8 mouse cellular contexts compared by ENCODE assay signal in genomic region chr14:26969856-26970407, GRCm38 (mm10). TPM values are rescaled to one million over a fixed set of nuclear protein-coding genes. Genes with fewer than 3 reads are reported as not detected.
A peak's percentile ranks its signal among the peaks of the same experiment; 100 is the strongest.
DNase-seq lines count a peak whose midpoint lies in the region; ATAC-seq and TF ChIP-seq lines count a peak whose summit lies in the region.

No protein-coding gene starts in this region.

- peak overlapping the region; percentile 67 for H3K4me2 ChIP-seq in forebrain, embryonic 11.5 days (ENCODE audit: low read depth, low read length, severe bottlenecking)
- H3K4me2 ChIP-seq in hindbrain, postnatal 0 days (ENCODE audit: low read depth, low read length) = peak overlapping the region; percentile 77
- H3K4me2 ChIP-seq in midbrain, embryonic 12.5 days (replicated peaks) = peak overlapping the region; percentile 61
- H3K4me2 ChIP-seq in stomach, embryonic 16.5 days (ENCODE audit: low read depth, low read length) = peak overlapping the region; percentile 68

- H3K4me1 ChIP-seq in kidney, adult 2 months (ENCODE audit: control insufficient read depth, insufficient read depth, low read length) = peaks cover 7% of the 10 kb centered on the region; the same call in 1 of the 2 replicates
- H3K4me1 ChIP-seq in brown adipose tissue, adult 24 weeks (ENCODE audit: control insufficient read depth, insufficient read depth, insufficient read length, low read length) = peaks cover 6% of the 10 kb centered on the region; the same call in 1 of the 2 replicates
- no peaks in the 10 kb centered on the region for H3K4me1 ChIP-seq in forebrain, embryonic 11.5 days (replicated peaks; ENCODE audit: control insufficient read depth, insufficient read depth, low read length)
- H3K4me1 ChIP-seq in hindbrain, postnatal 0 days (ENCODE audit: insufficient read depth, low read length) = peaks cover 5% of the 10 kb centered on the region; the same call in 1 of the 2 replicates
- peaks cover 9% of the 10 kb centered on the region; the same call in 1 of the 2 replicates for H3K4me1 ChIP-seq in limb, embryonic 10.5 days
- peaks cover 10% of the 10 kb centered on the region for H3K4me1 ChIP-seq in midbrain, embryonic 12.5 days
- H3K4me1 ChIP-seq in stomach, embryonic 16.5 days (ENCODE audit: control insufficient read depth, insufficient read depth, low read length) = peaks cover 4% of the 10 kb centered on the region; the same call in 1 of the 2 replicates

- under 1% methylated on average over 62 of the region's 62 CpGs for WGBS in kidney, adult 2 months
- WGBS in forebrain, embryonic 11.5 days = under 1% methylated on average over 40 of the region's 62 CpGs
- WGBS in hindbrain, postnatal 0 days = 1% methylated on average over 56 of the region's 62 CpGs
- WGBS in limb, embryonic 10.5 days = under 1% methylated on average over 62 of the region's 62 CpGs
- under 1% methylated on average over 62 of the region's 62 CpGs for WGBS in midbrain, embryonic 12.5 days
- under 1% methylated on average over 62 of the region's 62 CpGs for WGBS in stomach, embryonic 16.5 days

- H3K9ac ChIP-seq in forebrain, embryonic 11.5 days (ENCODE audit: low read length) = peak overlapping the region; percentile 82
- peak overlapping the region; percentile 97 for H3K9ac ChIP-seq in hindbrain, postnatal 0 days (replicated peaks; ENCODE audit: low read length)
- H3K9ac ChIP-seq in midbrain, embryonic 12.5 days (replicated peaks) = peak overlapping the region; percentile 86
- peak overlapping the region; percentile 96 for H3K9ac ChIP-seq in stomach, embryonic 16.5 days (ENCODE audit: low read length)

- no peak for TF ChIP-seq CTCF in kidney, adult 2 months (conservative IDR thresholded peaks at IDR 0.05; ENCODE audit: insufficient read depth, insufficient read length, low read depth, low read length)
- TF ChIP-seq CTCF in hindbrain, postnatal 0 days (IDR thresholded peaks at IDR 0.05; ENCODE audit: low read depth) = no peak

- TF ChIP-seq POLR2A in kidney, adult 2 months (IDR thresholded peaks at IDR 0.05; ENCODE audit: low read depth, low read length) = no peak

- ATAC-seq in forebrain, embryonic 11.5 days (replicated peaks; ENCODE audit: low FRiP score) = peak; percentile 44
- peak; percentile 86 for ATAC-seq in hindbrain, postnatal 0 days
- peak; percentile 90 for ATAC-seq in midbrain, embryonic 12.5 days (ENCODE audit: low FRiP score, low read depth)
- peak; percentile 86 for ATAC-seq in stomach, embryonic 16.5 days (ENCODE audit: insufficient read depth, low FRiP score)

- DNase-seq in kidney, adult 2 months = peak; percentile 51
- no peak for DNase-seq in kidney, adult 11 months
- DNase-seq in forebrain, embryonic 11.5 days (ENCODE audit: low spot score) = peak; percentile 81
- peak; percentile 85 for DNase-seq in hindbrain, postnatal 0 days (ENCODE audit: low spot score)
- peak; percentile 78 for DNase-seq in limb, embryonic 10.5 days (ENCODE audit: low spot score)

- H3K36me3 ChIP-seq in kidney, adult 2 months (ENCODE audit: control insufficient read depth, insufficient read depth, low read length) = no peaks in the 10 kb centered on the region
- H3K36me3 ChIP-seq in forebrain, embryonic 11.5 days (ENCODE audit: control insufficient read depth, insufficient read depth, low read length) = no peaks in the 10 kb centered on the region
- H3K36me3 ChIP-seq in hindbrain, postnatal 0 days (ENCODE audit: insufficient read depth, low read length) = no peaks in the 10 kb centered on the region
- H3K36me3 ChIP-seq in limb, embryonic 10.5 days = 0 out of 2 replicates have a peak, but pooled peaks cover 2% of the 10 kb centered on the region
- H3K36me3 ChIP-seq in midbrain, embryonic 12.5 days = no peaks in the 10 kb centered on the region
- H3K36me3 ChIP-seq in stomach, embryonic 16.5 days (ENCODE audit: control insufficient read depth, insufficient read depth, low read length) = no peaks in the 10 kb centered on the region

- no peaks in the 10 kb centered on the region for H3K27me3 ChIP-seq in kidney, adult 2 months (replicated peaks; ENCODE audit: control insufficient read depth, insufficient read depth, low read length)
- H3K27me3 ChIP-seq in forebrain, embryonic 11.5 days (ENCODE audit: control insufficient read depth, insufficient read depth, low read length) = no peaks in the 10 kb centered on the region; the same call in 1 of the 2 replicates
- H3K27me3 ChIP-seq in hindbrain, postnatal 0 days (ENCODE audit: insufficient read depth, low read length) = no peaks in the 10 kb centered on the region
- H3K27me3 ChIP-seq in limb, embryonic 10.5 days (ENCODE audit: low read depth, poor library complexity, severe bottlenecking) = no peaks in the 10 kb centered on the region
- H3K27me3 ChIP-seq in midbrain, embryonic 12.5 days = no peaks in the 10 kb centered on the region
- H3K27me3 ChIP-seq in stomach, embryonic 16.5 days (ENCODE audit: control insufficient read depth, insufficient read depth, low read length) = no peaks in the 10 kb centered on the region

- H3K4me3 ChIP-seq in kidney, adult 2 months (ENCODE audit: insufficient read depth, low read depth, low read length) = peak overlapping the region; percentile 95
- peak overlapping the region; percentile 86 for H3K4me3 ChIP-seq in brown adipose tissue, adult 24 weeks (ENCODE audit: insufficient read depth, low read depth, low read length)
- H3K4me3 ChIP-seq in forebrain, embryonic 11.5 days (ENCODE audit: low read depth, low read length) = peak overlapping the region; percentile 89
- peak overlapping the region; percentile 96 for H3K4me3 ChIP-seq in hindbrain, postnatal 0 days (ENCODE audit: low read length)
- H3K4me3 ChIP-seq in limb, embryonic 10.5 days = peak overlapping the region; percentile 93
- peak overlapping the region; percentile 96 for H3K4me3 ChIP-seq in midbrain, embryonic 12.5 days
- peak overlapping the region; percentile 90 for H3K4me3 ChIP-seq in stomach, embryonic 16.5 days (replicated peaks; ENCODE audit: low read length)

- H3K27ac ChIP-seq in kidney, adult 2 months (ENCODE audit: insufficient read depth, low read depth, low read length) = peak overlapping the region; percentile 61
- peak overlapping the region; percentile 36 for H3K27ac ChIP-seq in brown adipose tissue, adult 24 weeks (replicated peaks; ENCODE audit: low read depth, low read length)
- H3K27ac ChIP-seq in forebrain, embryonic 11.5 days (ENCODE audit: low read depth, low read length) = peak overlapping the region; percentile 70
- H3K27ac ChIP-seq in hindbrain, postnatal 0 days = peak overlapping the region; percentile 97
- peak overlapping the region; percentile 93 for H3K27ac ChIP-seq in limb, embryonic 10.5 days
- peak overlapping the region; percentile 93 for H3K27ac ChIP-seq in midbrain, embryonic 12.5 days (replicated peaks)
- peak overlapping the region; percentile 88 for H3K27ac ChIP-seq in stomach, embryonic 16.5 days (ENCODE audit: low read length)

- H3K9me3 ChIP-seq in forebrain, embryonic 11.5 days (ENCODE audit: control insufficient read depth, low read length) = no peaks in the 10 kb centered on the region
- no peaks in the 10 kb centered on the region for H3K9me3 ChIP-seq in hindbrain, postnatal 0 days (ENCODE audit: low read length)
- no peaks in the 10 kb centered on the region for H3K9me3 ChIP-seq in limb, embryonic 10.5 days (replicated peaks)
- no peaks in the 10 kb centered on the region for H3K9me3 ChIP-seq in midbrain, embryonic 12.5 days
- no peaks in the 10 kb centered on the region for H3K9me3 ChIP-seq in stomach, embryonic 16.5 days (replicated peaks; ENCODE audit: control insufficient read depth, low read length)

RNA-seq across cellular contexts. Expression of gene Appl1, which starts 1.1 kb away (rescaled TPM):
- 3.7 and 5.4 TPM in 2 replicates for polyA plus RNA-seq in kidney, adult 2 months (2012; rRNA removed)
- 7.0 and 18.7 TPM in 2 replicates for polyA plus RNA-seq in brown adipose tissue, adult 24 weeks (2012; ENCODE audit: insufficient read depth, insufficient read length, missing spikeins)
- polyA plus RNA-seq in forebrain, embryonic 11.5 days (2014; fragmentation: Nextera tagmentation; extraction: Ambion mirVana) = 35.4 and 38.4 TPM in 2 replicates
- total RNA-seq in hindbrain, postnatal 0 days (2014; rRNA removed) = 33.0 and 35.1 TPM in 2 replicates
- polyA plus RNA-seq in hindbrain, postnatal 0 days (2015; fragmentation: Nextera tagmentation; extraction: Ambion mirVana) = 64.0 and 64.7 TPM in 2 replicates
- polyA plus RNA-seq in limb, embryonic 10.5 days (2016; fragmentation: Nextera tagmentation; extraction: Ambion mirVana) = 27.0 and 33.1 TPM in 2 replicates
- polyA plus RNA-seq in midbrain, embryonic 12.5 days (2016; fragmentation: Nextera tagmentation; extraction: Ambion mirVana) = 46.9 and 48.2 TPM in 2 replicates
- polyA plus RNA-seq in stomach, embryonic 16.5 days (2015; fragmentation: Nextera tagmentation; extraction: Ambion mirVana) = 33.3 and 36.5 TPM in 2 replicates

RNA-seq across cellular contexts. Expression of gene Hesx1, which starts 24.3 kb away (rescaled TPM):
- 0.12 and 0.19 TPM in 2 replicates for polyA plus RNA-seq in kidney, adult 2 months (2012; rRNA removed)
- not detected in 2 replicates for polyA plus RNA-seq in brown adipose tissue, adult 24 weeks (2012; ENCODE audit: insufficient read depth, insufficient read length, missing spikeins)
- polyA plus RNA-seq in forebrain, embryonic 11.5 days (2014; fragmentation: Nextera tagmentation; extraction: Ambion mirVana) = 0.52 TPM in 1 of 2 replicates, not detected in the other
- 0.25 TPM in 1 of 2 replicates, not detected in the other for total RNA-seq in hindbrain, postnatal 0 days (2014; rRNA removed)
- polyA plus RNA-seq in hindbrain, postnatal 0 days (2015; fragmentation: Nextera tagmentation; extraction: Ambion mirVana) = 0.19 and 0.59 TPM in 2 replicates
- 0.50 and 0.59 TPM in 2 replicates for polyA plus RNA-seq in limb, embryonic 10.5 days (2016; fragmentation: Nextera tagmentation; extraction: Ambion mirVana)
- not detected in 2 replicates for polyA plus RNA-seq in midbrain, embryonic 12.5 days (2016; fragmentation: Nextera tagmentation; extraction: Ambion mirVana)
- 0.20 and 0.62 TPM in 2 replicates for polyA plus RNA-seq in stomach, embryonic 16.5 days (2015; fragmentation: Nextera tagmentation; extraction: Ambion mirVana)

Comparison
In these comparisons a context has a peak if more than half of its experiments do, and no peak if none do; other contexts are left out.
1. H3K27ac ChIP-seq: peak in every context shown above with its lines; median percentile 97 in hindbrain, postnatal 0 days; 93 in limb, embryonic 10.5 days; 93 in midbrain, embryonic 12.5 days; 88 in stomach, embryonic 16.5 days; 70 in forebrain, embryonic 11.5 days; 61 in kidney, adult 2 months; 36 in brown adipose tissue, adult 24 weeks.